Mouse (Mus musculus): Measurements from ENCODE around the gene Rnf38. TPM values are rescaled to one million over a fixed set of nuclear protein-coding genes. Genes with fewer than 3 reads are reported as not detected.

Rnf38 gene
- polyA plus RNA-seq, 1 experiment = 54.7 TPM

DNA sequence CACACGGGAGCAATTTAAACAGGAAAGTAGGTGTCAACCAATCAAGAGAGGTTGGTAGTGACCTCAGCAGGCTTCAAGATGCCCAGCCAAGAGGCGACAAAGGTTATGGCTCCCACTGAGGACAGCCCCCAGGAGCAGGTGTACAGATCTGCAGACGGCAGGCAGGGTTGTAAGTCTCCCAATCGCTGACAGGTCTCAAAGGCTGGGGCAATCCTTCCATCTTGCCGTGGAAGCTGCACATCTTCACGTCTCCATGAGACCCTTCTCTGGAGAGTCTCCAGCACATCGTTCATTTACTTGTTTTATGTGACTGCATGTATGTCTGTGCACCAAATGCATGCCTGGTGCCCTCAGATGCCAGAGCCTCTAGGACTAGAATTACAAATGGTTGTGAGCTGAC lies 122.8 kb downstream of the Rnf38 start:
- TF ChIP-seq POLR2A (IDR thresholded peaks at IDR 0.05; ENCODE audit: low read depth, low read length) (no peak), CTCF (IDR thresholded peaks at IDR 0.05; ENCODE audit: borderline replicate concordance, insufficient read depth, low read length) (no peak)
- Histone ChIP-seq H3K27ac (ENCODE audit: insufficient read depth, low read length) (no peak overlapping the region), H3K4me3 (ENCODE audit: insufficient read depth, low read length) (no peak overlapping the region), H3K4me1 (ENCODE audit: control insufficient read depth, insufficient read depth, low read length) (no peaks in the 10 kb centered on the region; the same call in 1 of the 2 replicates)

- TF ChIP-seq POLR2A (IDR thresholded peaks at IDR 0.05; ENCODE audit: low read depth, low read length) (no peak), CTCF (IDR thresholded peaks at IDR 0.05; ENCODE audit: borderline replicate concordance, insufficient read depth, low read length) (no peak)
- Histone ChIP-seq H3K4me1 (ENCODE audit: control insufficient read depth, insufficient read depth, low read length) (no peaks in the 10 kb centered on the region; the same call in 1 of the 2 replicates), H3K4me3 (ENCODE audit: insufficient read depth, low read length) (no peak overlapping the region), H3K27ac (ENCODE audit: insufficient read depth, low read length) (no peak overlapping the region)
Measured at GRCm38 (mm10) chr4:44108297-44108696, 125.3 kb downstream of the Rnf38 start.

DNA sequence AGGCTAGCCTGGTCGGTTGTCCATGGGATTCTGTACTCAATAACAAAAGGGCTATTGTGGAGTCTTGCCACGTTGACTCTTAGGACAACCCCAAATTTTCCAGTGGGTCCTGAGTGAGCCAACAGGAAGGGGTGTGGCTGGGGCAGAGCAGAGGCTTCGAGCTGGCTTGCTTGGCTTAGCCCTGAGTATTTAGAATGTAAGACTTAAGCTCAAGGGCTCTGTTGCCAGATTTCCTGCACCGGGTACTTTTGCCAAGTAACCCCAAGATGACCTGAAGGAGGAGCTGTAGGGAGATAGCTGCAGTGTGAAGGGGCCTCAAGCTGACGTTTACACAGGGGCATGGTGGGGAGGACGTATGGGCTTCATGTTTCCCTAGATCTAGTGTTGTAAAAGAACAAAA lies 126.2 kb downstream of the Rnf38 start:
- no peak for TF ChIP-seq POLR2A (IDR thresholded peaks at IDR 0.05; ENCODE audit: low read depth, low read length)
- no peak for TF ChIP-seq CTCF (IDR thresholded peaks at IDR 0.05; ENCODE audit: borderline replicate concordance, insufficient read depth, low read length)
- Histone ChIP-seq H3K27ac (ENCODE audit: insufficient read depth, low read length) (no peak overlapping the region), H3K4me3 (ENCODE audit: insufficient read depth, low read length) (no peak overlapping the region), H3K4me1 (ENCODE audit: control insufficient read depth, insufficient read depth, low read length) (no peaks in the 10 kb centered on the region; the same call in 1 of the 2 replicates)

- Histone ChIP-seq H3K4me3 (ENCODE audit: insufficient read depth, low read length) (no peak overlapping the region), H3K4me1 (ENCODE audit: control insufficient read depth, insufficient read depth, low read length) (no peaks in the 10 kb centered on the region; the same call in 1 of the 2 replicates), H3K27ac (ENCODE audit: insufficient read depth, low read length) (no peak overlapping the region)
- no peak for TF ChIP-seq CTCF (IDR thresholded peaks at IDR 0.05; ENCODE audit: borderline replicate concordance, insufficient read depth, low read length)
- TF ChIP-seq POLR2A (IDR thresholded peaks at IDR 0.05; ENCODE audit: low read depth, low read length) = no peak
Measured at GRCm38 (mm10) chr4:44106297-44106821, 127.2 kb downstream of the Rnf38 start.

GRCm38 (mm10) chr4:44104195-44104917 lies 129.2 kb downstream of the Rnf38 start:
- Histone ChIP-seq H3K4me1 (ENCODE audit: control insufficient read depth, insufficient read depth, low read length) (no peaks in the 10 kb centered on the region; the same call in 1 of the 2 replicates), H3K4me3 (ENCODE audit: insufficient read depth, low read length) (no peak overlapping the region), H3K27ac (ENCODE audit: insufficient read depth, low read length) (no peak overlapping the region)
- TF ChIP-seq CTCF (IDR thresholded peaks at IDR 0.05; ENCODE audit: borderline replicate concordance, insufficient read depth, low read length) (no peak), POLR2A (IDR thresholded peaks at IDR 0.05; ENCODE audit: low read depth, low read length) (no peak)

DNA sequence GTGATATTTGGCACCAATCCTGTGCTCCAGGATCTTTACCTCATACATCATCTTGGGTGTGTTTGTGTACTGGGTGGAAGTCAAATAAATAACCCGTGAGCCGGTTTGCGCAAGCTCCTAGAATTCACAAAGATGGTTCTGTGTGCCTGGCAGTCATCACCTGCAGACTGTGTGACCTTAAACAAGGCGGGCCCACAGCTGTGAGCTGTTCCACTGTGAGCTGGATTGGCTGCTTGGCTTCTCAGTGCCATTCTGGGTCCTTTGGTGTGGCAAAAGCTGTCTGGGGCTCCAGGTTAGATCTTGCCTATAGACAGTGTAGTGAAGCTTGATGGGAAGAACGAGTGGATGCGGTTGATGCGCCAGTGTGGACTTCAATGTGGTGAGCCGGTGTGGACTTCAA lies 130.0 kb downstream of the Rnf38 start:
- no peak overlapping the region for H3K4me3 ChIP-seq (ENCODE audit: insufficient read depth, low read length)
- no peaks in the 10 kb centered on the region; the same call in 1 of the 2 replicates for H3K4me1 ChIP-seq (ENCODE audit: control insufficient read depth, insufficient read depth, low read length)
- H3K27ac ChIP-seq (ENCODE audit: insufficient read depth, low read length) = no peak overlapping the region
- TF ChIP-seq CTCF (IDR thresholded peaks at IDR 0.05; ENCODE audit: borderline replicate concordance, insufficient read depth, low read length) (no peak), POLR2A (IDR thresholded peaks at IDR 0.05; ENCODE audit: low read depth, low read length) (no peak)

- Histone ChIP-seq H3K4me1 (ENCODE audit: control insufficient read depth, insufficient read depth, low read length) (no peaks in the 10 kb centered on the region), H3K4me3 (ENCODE audit: insufficient read depth, low read length) (no peak overlapping the region), H3K27ac (ENCODE audit: insufficient read depth, low read length) (no peak overlapping the region)
- TF ChIP-seq POLR2A (IDR thresholded peaks at IDR 0.05; ENCODE audit: low read depth, low read length) (no peak), CTCF (IDR thresholded peaks at IDR 0.05; ENCODE audit: borderline replicate concordance, insufficient read depth, low read length) (no peak)
Measured at GRCm38 (mm10) chr4:44097576-44098335, 135.8 kb downstream of the Rnf38 start.

DNA sequence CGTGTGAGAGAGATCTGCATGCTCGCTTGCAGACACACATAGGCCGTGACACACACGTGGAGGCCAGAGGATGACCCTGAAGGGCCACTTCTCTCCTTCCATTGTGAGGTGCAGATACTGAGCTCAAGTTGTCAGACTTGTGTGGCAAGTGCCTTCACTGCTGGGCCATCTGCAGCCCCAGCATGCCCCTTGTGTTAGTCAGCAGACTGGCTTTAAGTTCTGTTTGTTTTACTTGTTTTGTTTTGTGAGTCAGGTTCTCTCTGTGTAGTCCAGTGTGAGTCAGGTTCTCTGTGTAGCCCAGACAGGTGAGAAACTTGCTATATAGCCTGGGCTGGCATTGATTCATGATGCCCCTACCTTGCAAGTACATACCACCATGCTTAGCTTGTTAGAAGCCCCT lies 139.1 kb downstream of the Rnf38 start:
- no peak overlapping the region for H3K4me3 ChIP-seq (ENCODE audit: insufficient read depth, low read length)
- TF ChIP-seq POLR2A (IDR thresholded peaks at IDR 0.05; ENCODE audit: low read depth, low read length) (no peak), CTCF (IDR thresholded peaks at IDR 0.05; ENCODE audit: borderline replicate concordance, insufficient read depth, low read length) (no peak)
- no peak overlapping the region for H3K27ac ChIP-seq (ENCODE audit: insufficient read depth, low read length)
- no peaks in the 10 kb centered on the region for H3K4me1 ChIP-seq (ENCODE audit: control insufficient read depth, insufficient read depth, low read length)

DNA sequence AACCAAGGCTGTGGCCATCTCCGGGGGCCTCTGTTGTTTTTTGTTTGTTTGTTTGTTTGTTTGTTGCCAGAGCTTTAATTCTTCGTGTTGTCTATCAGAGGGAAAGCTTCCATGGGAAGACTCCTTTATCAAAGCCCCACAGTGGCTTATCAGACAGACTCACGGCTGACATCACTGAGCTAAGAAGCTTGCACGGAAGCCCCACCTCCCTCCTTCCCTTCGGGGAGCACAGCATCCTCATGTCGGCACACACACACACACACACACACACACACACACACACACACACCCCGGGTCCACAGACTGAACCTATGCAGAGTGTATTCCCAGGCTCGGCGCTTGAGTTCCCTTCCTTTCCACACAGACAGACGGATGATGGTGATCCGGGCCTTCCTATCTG lies 141.2 kb downstream of the Rnf38 start:
- TF ChIP-seq POLR2A (IDR thresholded peaks at IDR 0.05; ENCODE audit: low read depth, low read length) (no peak), CTCF (IDR thresholded peaks at IDR 0.05; ENCODE audit: borderline replicate concordance, insufficient read depth, low read length) (no peak)
- Histone ChIP-seq H3K4me1 (ENCODE audit: control insufficient read depth, insufficient read depth, low read length) (no peaks in the 10 kb centered on the region), H3K4me3 (ENCODE audit: insufficient read depth, low read length) (no peak overlapping the region), H3K27ac (ENCODE audit: insufficient read depth, low read length) (no peak overlapping the region)

DNA sequence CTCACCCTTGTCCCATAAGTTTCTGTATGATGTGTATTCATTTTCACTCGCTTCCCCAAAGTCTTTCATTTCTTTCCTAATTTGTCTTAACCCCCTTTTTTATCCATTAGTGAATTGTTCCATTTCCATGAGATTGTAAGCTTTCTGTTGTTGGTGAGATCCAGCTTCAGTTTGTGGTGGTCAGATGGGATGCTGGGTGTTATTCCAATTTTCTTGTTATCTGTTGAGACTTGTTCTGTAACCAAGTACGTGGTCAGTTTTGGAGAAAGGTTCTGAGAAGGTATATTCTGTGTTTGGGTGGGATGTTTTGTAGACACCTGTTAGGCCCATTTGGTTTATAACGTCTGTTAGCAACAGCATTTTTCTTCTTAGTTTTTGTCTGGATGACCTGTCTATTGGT lies 148.0 kb downstream of the Rnf38 start:
- H3K4me3 ChIP-seq (ENCODE audit: insufficient read depth, low read length) = no peak overlapping the region
- H3K27ac ChIP-seq (ENCODE audit: insufficient read depth, low read length) = no peak overlapping the region
- H3K4me1 ChIP-seq (ENCODE audit: control insufficient read depth, insufficient read depth, low read length) = peaks cover 5% of the 10 kb centered on the region; the same call in 1 of the 2 replicates
- TF ChIP-seq POLR2A (IDR thresholded peaks at IDR 0.05; ENCODE audit: low read depth, low read length) (no peak), CTCF (IDR thresholded peaks at IDR 0.05; ENCODE audit: borderline replicate concordance, insufficient read depth, low read length) (no peak)
